Mouse (Mus musculus) midbrain, embryonic 11.5 days (tissue): ENCODE data around the gene Ssbp3. TPM values are rescaled to one million over a fixed set of nuclear protein-coding genes. Genes with fewer than 3 reads are reported as not detected.
A peak's percentile ranks its signal among the peaks of the same experiment; 100 is the strongest.

ENCODE experiments used
- ATAC-seq: fragments of 200-750 bp; cut with Nextera tagmentation; 2 replicates; pipeline ENCODE4 v1.8.0; 2017; ENCODE audit warnings: moderate TSS enrichment, moderate library complexity; ENCODE audit not compliant: low FRiP score
- DNase-seq: peaks from one replicate; pipeline ENCODE4 v3.0.0; 2015; ENCODE audit warnings: low spot score; ENCODE audit errors: missing footprints
- H3K27ac ChIP-seq: fragments of 300-500 bp; sonication (generic); 2 replicates; pipeline ENCODE4 v1.5.1; 2014; ENCODE audit warnings: low read depth, low read length
- H3K27me3 ChIP-seq: fragments of 300-500 bp; sonication (generic); 2 replicates; pipeline ENCODE4 v1.6.1; 2014; ENCODE audit warnings: mild to moderate bottlenecking, low read length, moderate library complexity, mixed read lengths; ENCODE audit not compliant: control insufficient read depth, insufficient read depth
- H3K36me3 ChIP-seq: fragments of 300-500 bp; sonication (generic); 2 replicates; pipeline ENCODE4 v1.6.1; 2014; ENCODE audit warnings: mild to moderate bottlenecking, low read length, moderate library complexity, mixed read lengths; ENCODE audit not compliant: control insufficient read depth, insufficient read depth
- H3K4me1 ChIP-seq: fragments of 300-500 bp; sonication (generic); 2 replicates; pipeline ENCODE4 v1.6.1; 2014; ENCODE audit warnings: low read length; ENCODE audit not compliant: control insufficient read depth, insufficient read depth
- H3K4me2 ChIP-seq: fragments of 300-500 bp; sonication (generic); 2 replicates; pipeline ENCODE4 v1.6.1; 2014; ENCODE audit warnings: mild to moderate bottlenecking, moderate library complexity
- H3K4me3 ChIP-seq: fragments of 300-500 bp; sonication (generic); 2 replicates; pipeline ENCODE4 v1.5.1; 2014; ENCODE audit warnings: low read depth, low read length
- H3K9ac ChIP-seq: fragments of 300-500 bp; sonication (generic); 2 replicates; pipeline ENCODE4 v1.6.1; 2014; ENCODE audit warnings: low read length
- H3K9me3 ChIP-seq: fragments of 300-500 bp; sonication (generic); 2 replicates; pipeline ENCODE4 v1.6.1; 2016; ENCODE audit warnings: low read length; ENCODE audit not compliant: control insufficient read depth
- WGBS: fragments of 180-500 bp; shearing (Covaris S2); extraction: QIAGEN DNeasy Blood & Tissue Kit; methylation state at CpG from one replicate; pipeline ENCODE4 v1.1.7; 2014; 5-methylcytosine and 5-hydroxymethylcytosine counted together
- polyA plus RNA-seq: library from polyadenylated mRNA; unstranded; fragments of >200 nt; fragmentation: Nextera tagmentation; extraction: Ambion mirVana; gene quantifications from 2 replicates; pipeline ENCODE4 v1.2.1, GENCODE M21; 2014

Gene Ssbp3
- polyA plus RNA-seq, 1 experiment from 2014 or later, result 124 TPM

- peak overlapping the region; percentile 54 for H3K27ac ChIP-seq
- peak; percentile 22; the same call in 1 of the 2 replicates for ATAC-seq
- peaks cover 6% of the 10 kb centered on the region for H3K4me1 ChIP-seq
- no peak overlapping the region for H3K4me2 ChIP-seq
- DNase-seq, result peak; percentile 75
- H3K27me3 ChIP-seq, result no peaks in the 10 kb centered on the region
- no peak overlapping the region for H3K9ac ChIP-seq
- H3K4me3 ChIP-seq, result no peak overlapping the region
- no peaks in the 10 kb centered on the region for H3K9me3 ChIP-seq
- H3K36me3 ChIP-seq, result no peaks in the 10 kb centered on the region; the same call in 1 of the 2 replicates
- 35% methylated on average over 5 of the region's 5 CpGs for WGBS
Measured at GRCm38 (mm10) chr4:107075456-107075855, 165.0 kb downstream of the Ssbp3 start.

GRCm38 (mm10) chr4:107078894-107079293 lies 168.4 kb downstream of the Ssbp3 start:
- no peaks in the 10 kb centered on the region for H3K27me3 ChIP-seq
- peaks cover 13% of the 10 kb centered on the region for H3K4me1 ChIP-seq
- H3K4me2 ChIP-seq, result no peak overlapping the region
- 93% methylated on average over 4 of the region's 4 CpGs for WGBS
- no peak overlapping the region for H3K9ac ChIP-seq
- no peak overlapping the region for H3K4me3 ChIP-seq
- H3K36me3 ChIP-seq, result no peaks in the 10 kb centered on the region
- no peak for DNase-seq
- no peak overlapping the region for H3K27ac ChIP-seq
- no peak for ATAC-seq
- H3K9me3 ChIP-seq, result no peaks in the 10 kb centered on the region

- Histone ChIP-seq H3K27me3 (no peaks in the 10 kb centered on the region), H3K4me2 (no peak overlapping the region), H3K4me3 (no peak overlapping the region), H3K4me1 (peaks cover 20% of the 10 kb centered on the region), H3K36me3 (no peaks in the 10 kb centered on the region), H3K9ac (no peak overlapping the region), H3K27ac (no peak overlapping the region), H3K9me3 (no peaks in the 10 kb centered on the region)
- ATAC-seq, result no peak
- DNase-seq, result no peak
Measured at GRCm38 (mm10) chr4:107079716-107080115, 169.2 kb downstream of the Ssbp3 start.

GRCm38 (mm10) chr4:107082185-107082584 lies 171.7 kb downstream of the Ssbp3 start:
- 88% methylated on average over 3 of the region's 3 CpGs for WGBS
- H3K36me3 ChIP-seq, result no peaks in the 10 kb centered on the region
- H3K4me3 ChIP-seq, result no peak overlapping the region
- ATAC-seq (no peak), DNase-seq (no peak)
- H3K4me1 ChIP-seq, result peaks cover 26% of the 10 kb centered on the region
- no peaks in the 10 kb centered on the region for H3K9me3 ChIP-seq
- no peak overlapping the region for H3K4me2 ChIP-seq
- no peak overlapping the region for H3K27ac ChIP-seq
- no peaks in the 10 kb centered on the region for H3K27me3 ChIP-seq
- H3K9ac ChIP-seq, result no peak overlapping the region

GRCm38 (mm10) chr4:107083126-107083525 lies 172.6 kb downstream of the Ssbp3 start:
- Histone ChIP-seq H3K27me3 (no peaks in the 10 kb centered on the region), H3K27ac (no peak overlapping the region), H3K9ac (no peak overlapping the region), H3K4me3 (no peak overlapping the region), H3K9me3 (no peaks in the 10 kb centered on the region), H3K36me3 (no peaks in the 10 kb centered on the region), H3K4me1 (peaks cover 26% of the 10 kb centered on the region), H3K4me2 (no peak overlapping the region)
- WGBS, result 88% methylated on average over 4 of the region's 4 CpGs
- DNase-seq (no peak), ATAC-seq (no peak)

- Histone ChIP-seq H3K4me2 (no peak overlapping the region; the same call in 1 of the 2 replicates), H3K36me3 (no peaks in the 10 kb centered on the region), H3K4me1 (peaks cover 26% of the 10 kb centered on the region), H3K27ac (peak overlapping the region; percentile 81), H3K9me3 (no peaks in the 10 kb centered on the region), H3K9ac (peak overlapping the region; percentile 17; the same call in 1 of the 2 replicates), H3K4me3 (no peak overlapping the region), H3K27me3 (no peaks in the 10 kb centered on the region)
- WGBS, result 13% methylated on average over 1 of the region's 1 CpGs
- DNase-seq, result no peak
- ATAC-seq, result peak; percentile 73
Measured at GRCm38 (mm10) chr4:107084343-107084742, 173.8 kb downstream of the Ssbp3 start.

- Histone ChIP-seq H3K4me3 (no peak overlapping the region), H3K4me1 (peaks cover 26% of the 10 kb centered on the region), H3K9me3 (no peaks in the 10 kb centered on the region), H3K27ac (peak overlapping the region; percentile 81), H3K36me3 (no peaks in the 10 kb centered on the region), H3K9ac (no peak overlapping the region; the same call in 1 of the 2 replicates), H3K27me3 (no peaks in the 10 kb centered on the region), H3K4me2 (no peak overlapping the region; the same call in 1 of the 2 replicates)
- ATAC-seq (peak; percentile 94), DNase-seq (peak; percentile 96)
- WGBS, result 4% methylated on average over 6 of the region's 6 CpGs
Measured at GRCm38 (mm10) chr4:107084858-107085257, 174.4 kb downstream of the Ssbp3 start.

GRCm38 (mm10) chr4:107091696-107092095 lies 181.2 kb downstream of the Ssbp3 start:
- Histone ChIP-seq H3K9ac (no peak overlapping the region), H3K4me3 (no peak overlapping the region), H3K27ac (no peak overlapping the region), H3K36me3 (no peaks in the 10 kb centered on the region), H3K27me3 (no peaks in the 10 kb centered on the region), H3K4me2 (no peak overlapping the region), H3K9me3 (no peaks in the 10 kb centered on the region), H3K4me1 (peaks cover 12% of the 10 kb centered on the region; the same call in 1 of the 2 replicates)
- DNase-seq, result no peak
- ATAC-seq, result no peak
- WGBS, result 83% methylated on average over 14 of the region's 14 CpGs

GRCm38 (mm10) chr4:107094484-107095187 lies 184.1 kb downstream of the Ssbp3 start:
- ATAC-seq, result no peak
- Histone ChIP-seq H3K36me3 (no peaks in the 10 kb centered on the region), H3K9ac (no peak overlapping the region), H3K4me1 (peaks cover 14% of the 10 kb centered on the region; the same call in 1 of the 2 replicates), H3K27me3 (no peaks in the 10 kb centered on the region), H3K27ac (no peak overlapping the region), H3K4me3 (no peak overlapping the region), H3K4me2 (no peak overlapping the region), H3K9me3 (no peaks in the 10 kb centered on the region)
- no peak for DNase-seq
- WGBS, result 84% methylated on average over 16 of the region's 16 CpGs
